Mouse (Mus musculus): ENCODE measurements around the gene Cep41. TPM values are rescaled to one million over a fixed set of nuclear protein-coding genes. Genes with fewer than 3 reads are reported as not detected.

Cep41 gene
- polyA plus RNA-seq, 1 experiment: 5.5 TPM

DNA sequence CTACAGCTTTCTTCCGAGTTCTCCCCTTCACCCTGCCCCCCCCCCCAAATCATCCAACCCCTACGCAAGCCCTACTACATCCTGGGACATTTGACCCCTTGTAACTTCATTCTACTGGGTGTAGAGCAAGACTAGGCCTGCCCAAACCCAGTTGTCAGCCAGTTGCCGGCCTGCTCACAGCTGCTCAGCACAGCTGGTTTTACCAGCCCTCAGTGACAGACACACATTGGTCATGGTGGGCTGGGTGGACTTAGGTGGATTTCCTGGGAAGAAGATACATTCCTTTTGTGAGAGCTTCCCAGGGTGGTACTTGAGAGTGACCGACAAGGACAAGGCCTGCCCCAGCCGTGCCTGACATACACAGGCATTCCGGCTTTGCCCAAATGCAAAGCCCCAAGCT is 72.6 kb downstream of the Cep41 start:
- Histone ChIP-seq H3K4me2 (ENCODE audit: low read depth) (no peak overlapping the region), H3ac (ENCODE audit: control insufficient read depth, insufficient read length) (no peak overlapping the region), H3K27me3 (ENCODE audit: control insufficient read depth, insufficient read depth, insufficient read length) (no peaks in the 10 kb centered on the region), H3K4me3 (no peak overlapping the region), H3K79me2 (ENCODE audit: control insufficient read depth, insufficient read depth) (no peaks in the 10 kb centered on the region), H3K36me3 (ENCODE audit: control insufficient read depth, insufficient read depth) (no peaks in the 10 kb centered on the region)
- peak in 2 of 3 experiments; percentile 77 to 83 for TF ChIP-seq MYOD1 (IDR thresholded peaks at IDR 0.05; ENCODE audit: control insufficient read depth in 1 of 3, insufficient read length in 2 of 3, low read depth in 2 of 3)
- no peak for TF ChIP-seq USF1 (IDR thresholded peaks at IDR 0.05; ENCODE audit: low read depth)
- TF ChIP-seq MYOG (IDR thresholded peaks at IDR 0.05; ENCODE audit: control insufficient read depth in 1 of 3, insufficient read depth in 1 of 3, insufficient read length in 2 of 3, low read depth in 2 of 3): peak in 2 of 3 experiments; percentile 80 to 82
- peak; percentile 89 for TF ChIP-seq TCF3 (IDR thresholded peaks at IDR 0.05; ENCODE audit: insufficient read length, low read depth)

DNA sequence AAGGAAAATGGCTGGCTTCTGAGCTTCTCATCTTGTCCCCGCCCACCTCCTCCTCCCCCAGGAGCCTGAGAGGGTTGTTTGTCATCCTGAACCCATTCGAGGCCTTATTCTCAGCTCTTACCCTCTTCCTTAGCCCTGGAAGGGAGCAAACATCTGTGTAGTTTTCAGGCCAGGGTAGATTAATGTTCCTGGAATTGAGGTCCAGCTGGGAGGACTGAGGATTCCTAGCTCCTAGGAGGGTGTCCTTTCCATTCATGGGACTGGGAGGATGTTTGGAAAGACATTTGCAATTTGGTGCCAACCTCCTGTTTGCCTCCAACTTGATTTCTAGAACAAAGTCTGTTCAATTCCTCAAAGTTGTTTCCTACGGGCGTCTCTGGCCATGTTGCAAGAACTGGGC is 73.0 kb downstream of the Cep41 start:
- no peak overlapping the region for H3ac ChIP-seq (ENCODE audit: control insufficient read depth, insufficient read length)
- no peak overlapping the region for H3K4me3 ChIP-seq
- H3K27me3 ChIP-seq (ENCODE audit: control insufficient read depth, insufficient read depth, insufficient read length): no peaks in the 10 kb centered on the region
- no peaks in the 10 kb centered on the region for H3K36me3 ChIP-seq (ENCODE audit: control insufficient read depth, insufficient read depth)
- TF ChIP-seq E2F4 (IDR thresholded peaks at IDR 0.05; ENCODE audit: insufficient read depth) (no peak), USF1 (IDR thresholded peaks at IDR 0.05; ENCODE audit: low read depth) (no peak), REST (IDR thresholded peaks at IDR 0.05; ENCODE audit: insufficient read depth, insufficient read length) (no peak), SRF (IDR thresholded peaks at IDR 0.05; ENCODE audit: control insufficient read depth, insufficient read length, low read depth) (no peak), CEBPB (IDR thresholded peaks at IDR 0.05; ENCODE audit: insufficient read depth, poor library complexity, severe bottlenecking) (no peak), TCF12 (IDR thresholded peaks at IDR 0.05; ENCODE audit: insufficient read depth, poor library complexity, severe bottlenecking) (no peak), POLR2AphosphoS2 (IDR thresholded peaks at IDR 0.05; ENCODE audit: insufficient read length, low read depth) (no peak), TCF3 (IDR thresholded peaks at IDR 0.05; ENCODE audit: insufficient read length, low read depth) (no peak), POLR2A (IDR thresholded peaks at IDR 0.05; ENCODE audit: insufficient read length, low read depth) (no peak), MAX (IDR thresholded peaks at IDR 0.05; ENCODE audit: low read depth) (no peak), MYOD1 (IDR thresholded peaks at IDR 0.05; ENCODE audit: control insufficient read depth in 1 of 3, insufficient read length in 2 of 3, low read depth in 2 of 3) (no peak), MYOG (IDR thresholded peaks at IDR 0.05; ENCODE audit: control insufficient read depth in 1 of 3, insufficient read depth in 1 of 3, insufficient read length in 2 of 3, low read depth in 2 of 3) (no peak)
- H3K4me2 ChIP-seq (ENCODE audit: low read depth): no peak overlapping the region
- H3K79me2 ChIP-seq (ENCODE audit: control insufficient read depth, insufficient read depth): no peaks in the 10 kb centered on the region

DNA sequence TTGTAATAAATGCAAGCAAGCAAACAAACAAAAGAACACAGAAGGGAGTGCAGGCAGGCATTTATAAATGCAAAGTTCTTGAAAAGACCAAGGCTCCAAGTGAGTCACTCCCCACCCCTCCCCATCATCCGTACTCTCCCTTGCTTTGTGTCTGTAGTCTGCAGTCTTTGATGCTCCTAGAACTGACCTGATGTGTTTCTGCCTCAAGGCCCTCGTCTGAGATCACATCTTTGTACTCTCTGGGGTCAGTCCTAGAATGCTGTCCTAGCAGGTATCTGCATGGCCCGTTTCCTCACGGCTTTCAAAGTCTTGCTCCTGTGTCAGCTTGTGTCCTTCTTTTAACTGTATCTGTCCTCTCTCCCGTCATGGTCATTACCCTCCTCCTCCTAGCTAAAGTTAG is 73.9 kb downstream of the Cep41 start:
- no peaks in the 10 kb centered on the region for H3K79me2 ChIP-seq (ENCODE audit: control insufficient read depth, insufficient read depth)
- H3K4me3 ChIP-seq: no peak overlapping the region
- no peaks in the 10 kb centered on the region for H3K27me3 ChIP-seq (ENCODE audit: control insufficient read depth, insufficient read depth, insufficient read length)
- no peaks in the 10 kb centered on the region for H3K36me3 ChIP-seq (ENCODE audit: control insufficient read depth, insufficient read depth)
- TF ChIP-seq CEBPB (IDR thresholded peaks at IDR 0.05; ENCODE audit: insufficient read depth, poor library complexity, severe bottlenecking) (no peak), MYOD1 (IDR thresholded peaks at IDR 0.05; ENCODE audit: control insufficient read depth in 1 of 3, insufficient read length in 2 of 3, low read depth in 2 of 3) (no peak), MAX (IDR thresholded peaks at IDR 0.05; ENCODE audit: low read depth) (no peak), E2F4 (IDR thresholded peaks at IDR 0.05; ENCODE audit: insufficient read depth) (no peak), MYOG (IDR thresholded peaks at IDR 0.05; ENCODE audit: control insufficient read depth in 1 of 3, insufficient read depth in 1 of 3, insufficient read length in 2 of 3, low read depth in 2 of 3) (no peak), TCF3 (IDR thresholded peaks at IDR 0.05; ENCODE audit: insufficient read length, low read depth) (no peak), SRF (IDR thresholded peaks at IDR 0.05; ENCODE audit: control insufficient read depth, insufficient read length, low read depth) (no peak), POLR2AphosphoS2 (IDR thresholded peaks at IDR 0.05; ENCODE audit: insufficient read length, low read depth) (no peak), USF1 (IDR thresholded peaks at IDR 0.05; ENCODE audit: low read depth) (no peak), POLR2A (IDR thresholded peaks at IDR 0.05; ENCODE audit: insufficient read length, low read depth) (no peak), REST (IDR thresholded peaks at IDR 0.05; ENCODE audit: insufficient read depth, insufficient read length) (no peak), TCF12 (IDR thresholded peaks at IDR 0.05; ENCODE audit: insufficient read depth, poor library complexity, severe bottlenecking) (no peak)
- no peak overlapping the region for H3ac ChIP-seq (ENCODE audit: control insufficient read depth, insufficient read length)
- no peak overlapping the region for H3K4me2 ChIP-seq (ENCODE audit: low read depth)

GRCm38 (mm10) chr6:30618735-30619134 is 74.8 kb downstream of the Cep41 start:
- no peaks in the 10 kb centered on the region for H3K79me2 ChIP-seq (ENCODE audit: control insufficient read depth, insufficient read depth)
- H3K4me2 ChIP-seq (ENCODE audit: low read depth): no peak overlapping the region
- H3K4me3 ChIP-seq: no peak overlapping the region
- TF ChIP-seq MYOD1 (IDR thresholded peaks at IDR 0.05; ENCODE audit: control insufficient read depth in 1 of 3, insufficient read length in 2 of 3, low read depth in 2 of 3) (no peak), POLR2A (IDR thresholded peaks at IDR 0.05; ENCODE audit: insufficient read length, low read depth) (no peak), TCF12 (IDR thresholded peaks at IDR 0.05; ENCODE audit: insufficient read depth, poor library complexity, severe bottlenecking) (no peak), E2F4 (IDR thresholded peaks at IDR 0.05; ENCODE audit: insufficient read depth) (no peak), MAX (IDR thresholded peaks at IDR 0.05; ENCODE audit: low read depth) (no peak), POLR2AphosphoS2 (IDR thresholded peaks at IDR 0.05; ENCODE audit: insufficient read length, low read depth) (no peak), MYOG (IDR thresholded peaks at IDR 0.05; ENCODE audit: control insufficient read depth in 1 of 3, insufficient read depth in 1 of 3, insufficient read length in 2 of 3, low read depth in 2 of 3) (no peak), SRF (IDR thresholded peaks at IDR 0.05; ENCODE audit: control insufficient read depth, insufficient read length, low read depth) (no peak)
- no peaks in the 10 kb centered on the region for H3K27me3 ChIP-seq (ENCODE audit: control insufficient read depth, insufficient read depth, insufficient read length)
- H3ac ChIP-seq (ENCODE audit: control insufficient read depth, insufficient read length): no peak overlapping the region
- no peaks in the 10 kb centered on the region for H3K36me3 ChIP-seq (ENCODE audit: control insufficient read depth, insufficient read depth)

- TF ChIP-seq REST (IDR thresholded peaks at IDR 0.05; ENCODE audit: insufficient read depth, insufficient read length) (no peak), MAX (IDR thresholded peaks at IDR 0.05; ENCODE audit: low read depth) (no peak), CEBPB (IDR thresholded peaks at IDR 0.05; ENCODE audit: insufficient read depth, poor library complexity, severe bottlenecking) (no peak), TCF3 (IDR thresholded peaks at IDR 0.05; ENCODE audit: insufficient read length, low read depth) (no peak), E2F4 (IDR thresholded peaks at IDR 0.05; ENCODE audit: insufficient read depth) (no peak), MYOD1 (IDR thresholded peaks at IDR 0.05; ENCODE audit: control insufficient read depth in 1 of 3, insufficient read length in 2 of 3, low read depth in 2 of 3) (no peak)
- Histone ChIP-seq H3ac (ENCODE audit: control insufficient read depth, insufficient read length) (no peak overlapping the region), H3K4me3 (no peak overlapping the region), H3K36me3 (ENCODE audit: control insufficient read depth, insufficient read depth) (no peaks in the 10 kb centered on the region), H3K4me2 (ENCODE audit: low read depth) (no peak overlapping the region), H3K27me3 (ENCODE audit: control insufficient read depth, insufficient read depth, insufficient read length) (no peaks in the 10 kb centered on the region), H3K79me2 (ENCODE audit: control insufficient read depth, insufficient read depth) (no peaks in the 10 kb centered on the region)
Observed at GRCm38 (mm10) chr6:30617959-30618590, 75.5 kb downstream of the Cep41 start.

Measured in myocyte (in vitro differentiated cells).